Mouse (Mus musculus) forebrain, embryonic 14.5 days (tissue): ENCODE results near the gene Olfr1412. TPM values are rescaled to one million over a fixed set of nuclear protein-coding genes. Genes with fewer than 3 reads are reported as not detected.

Experiments used
- ATAC-seq: fragments of 200-750 bp; cut with Nextera tagmentation; 2 replicates; pipeline ENCODE4 v1.8.0; 2017; ENCODE audit warnings: mild to moderate bottlenecking, moderate library complexity
- DNase-seq: peaks from one replicate; pipeline ENCODE4 v3.0.0-alpha.2; 2015; ENCODE audit warnings: low spot score
- H3K27ac ChIP-seq: fragments of 300-500 bp; sonication (generic); 2 replicates; pipeline ENCODE4 v1.5.1; 2014; ENCODE audit warnings: low read depth, mild to moderate bottlenecking, control low read depth, low read length, moderate library complexity
- H3K27me3 ChIP-seq: fragments of 300-500 bp; sonication (generic); replicated peaks from 2 replicates; pipeline ENCODE4 v1.6.1; 2014; ENCODE audit warnings: low read length, control low read depth, mixed read lengths; ENCODE audit not compliant: control insufficient read depth, insufficient read depth
- H3K36me3 ChIP-seq: fragments of 300-500 bp; sonication (generic); 2 replicates; pipeline ENCODE4 v1.6.1; 2014; ENCODE audit warnings: low read length, control low read depth; ENCODE audit not compliant: control insufficient read depth, insufficient read depth
- H3K4me1 ChIP-seq: fragments of 300-500 bp; sonication (generic); 2 replicates; pipeline ENCODE4 v1.6.1; 2014; ENCODE audit warnings: antibody characterized with exemption, low read length, control low read depth; ENCODE audit not compliant: control insufficient read depth, insufficient read depth
- H3K4me2 ChIP-seq: fragments of 300-500 bp; sonication (generic); 2 replicates; pipeline ENCODE4 v1.6.1; 2014; ENCODE audit warnings: mild to moderate bottlenecking, control low read depth, low read length
- H3K4me3 ChIP-seq: fragments of 300-500 bp; sonication (generic); 2 replicates; pipeline ENCODE4 v1.5.1; 2014; ENCODE audit warnings: low read depth, low read length, control low read depth
- H3K9ac ChIP-seq: fragments of 300-500 bp; sonication (generic); 2 replicates; pipeline ENCODE4 v1.6.1; 2014; ENCODE audit warnings: mild to moderate bottlenecking, low read length, control low read depth, moderate library complexity
- H3K9me3 ChIP-seq: fragments of 300-500 bp; sonication (generic); replicated peaks from 2 replicates; pipeline ENCODE4 v1.6.1; 2016; ENCODE audit warnings: low read length, control low read depth, mixed read lengths; ENCODE audit not compliant: control insufficient read depth
- WGBS: fragments of 180-500 bp; shearing (Covaris S2); extraction: QIAGEN DNeasy Blood & Tissue Kit; methylation state at CpG from one replicate; pipeline ENCODE4 v1.1.7; 2014; 5-methylcytosine and 5-hydroxymethylcytosine counted together
- polyA plus RNA-seq: library from polyadenylated mRNA; unstranded; fragments of >200 nt; fragmentation: Nextera tagmentation; extraction: Ambion mirVana; gene quantifications from 2 replicates; pipeline ENCODE4 v1.2.1, GENCODE M21; 2014

The Olfr1412 gene
- polyA plus RNA-seq, 1 experiment from 2014 or later, result not detected

DNA sequence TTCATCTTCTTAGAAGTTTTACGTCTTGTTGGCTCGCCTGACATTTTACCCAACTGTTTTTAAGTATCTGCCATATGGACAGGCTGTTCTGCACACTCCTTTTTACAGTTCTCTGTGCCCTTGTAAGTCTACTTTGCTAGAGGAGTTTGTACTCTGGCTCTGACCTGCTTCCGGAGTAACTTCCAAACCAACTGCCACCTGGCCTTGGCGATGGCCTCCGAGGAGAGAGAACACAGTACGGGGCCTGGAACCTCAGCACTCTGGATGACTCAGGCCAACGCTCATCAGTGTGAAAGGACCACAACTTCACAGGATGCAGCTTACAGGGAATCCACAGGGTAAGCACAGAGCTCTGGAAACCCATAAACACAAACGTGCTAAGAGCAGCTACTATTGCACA is 48.1 kb downstream of the Olfr1412 start:
- H3K9ac ChIP-seq, result no peak overlapping the region
- H3K4me2 ChIP-seq, result no peak overlapping the region
- no peak overlapping the region for H3K27ac ChIP-seq
- H3K27me3 ChIP-seq, result no peaks in the 10 kb centered on the region
- DNase-seq (no peak), ATAC-seq (no peak)
- no peak overlapping the region for H3K4me3 ChIP-seq
- 86% methylated on average over 8 of the region's 8 CpGs for WGBS
- H3K4me1 ChIP-seq, result no peaks in the 10 kb centered on the region
- peaks cover 34% of the 10 kb centered on the region for H3K36me3 ChIP-seq
- no peaks in the 10 kb centered on the region for H3K9me3 ChIP-seq

DNA sequence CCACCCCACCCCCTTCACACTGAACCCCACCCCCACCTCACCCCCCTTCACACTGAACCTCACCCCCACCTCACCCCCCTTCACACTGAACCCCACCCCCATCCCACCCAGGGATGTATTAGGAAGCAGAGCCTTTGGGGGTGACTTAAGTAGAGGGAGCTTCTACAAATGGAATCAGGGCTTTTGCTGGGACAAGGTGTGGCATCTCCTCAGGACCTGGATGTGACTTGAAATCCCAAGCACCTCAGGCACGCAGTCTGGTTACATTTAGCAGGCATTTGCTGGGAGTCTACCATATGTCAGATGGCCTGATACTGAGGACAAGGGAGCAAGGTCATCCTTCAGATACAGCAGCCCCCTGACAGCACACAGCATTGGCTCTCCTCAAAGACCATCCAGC is 49.0 kb downstream of the Olfr1412 start:
- no peak overlapping the region for H3K27ac ChIP-seq
- no peak overlapping the region for H3K9ac ChIP-seq
- no peak overlapping the region for H3K4me3 ChIP-seq
- 69% methylated on average over 1 of the region's 1 CpGs for WGBS
- H3K4me1 ChIP-seq, result no peaks in the 10 kb centered on the region
- H3K4me2 ChIP-seq, result no peak overlapping the region
- no peaks in the 10 kb centered on the region for H3K27me3 ChIP-seq
- H3K9me3 ChIP-seq, result no peaks in the 10 kb centered on the region
- peaks cover 43% of the 10 kb centered on the region for H3K36me3 ChIP-seq
- no peak for DNase-seq
- ATAC-seq, result no peak

- no peak overlapping the region for H3K27ac ChIP-seq
- H3K27me3 ChIP-seq, result no peaks in the 10 kb centered on the region
- WGBS, result 53% methylated on average over 4 of the region's 4 CpGs
- H3K4me1 ChIP-seq, result no peaks in the 10 kb centered on the region
- no peak overlapping the region for H3K4me3 ChIP-seq
- no peak overlapping the region for H3K9ac ChIP-seq
- ATAC-seq (0 out of 2 replicates have a peak, but pooled peaks have one; percentile 18), DNase-seq (peak; percentile 30)
- no peaks in the 10 kb centered on the region for H3K9me3 ChIP-seq
- peaks cover 43% of the 10 kb centered on the region for H3K36me3 ChIP-seq
- H3K4me2 ChIP-seq, result no peak overlapping the region
Measured at GRCm38 (mm10) chr1:92634976-92635599, 49.5 kb downstream of the Olfr1412 start.

DNA sequence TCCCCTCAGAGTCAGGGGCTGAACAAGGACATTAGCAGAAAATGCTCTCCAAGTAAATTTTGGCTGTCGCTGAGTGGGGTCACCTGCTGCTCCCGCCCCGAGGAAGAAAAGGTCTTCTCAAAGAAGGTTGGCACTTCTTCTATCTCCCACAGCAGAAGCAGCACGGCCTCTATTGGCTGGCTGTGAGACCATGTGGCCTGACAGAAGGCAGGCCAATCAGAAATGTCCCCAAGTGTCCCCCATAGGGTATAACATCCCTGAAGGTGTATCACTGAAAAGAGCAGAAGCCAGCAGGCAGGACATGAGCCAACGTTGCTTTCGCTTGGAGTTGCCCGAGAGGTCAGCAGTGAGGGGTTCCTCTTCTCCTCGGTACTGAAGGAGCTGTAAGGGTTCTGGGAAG is 50.4 kb downstream of the Olfr1412 start:
- ATAC-seq (no peak), DNase-seq (no peak)
- Histone ChIP-seq H3K27me3 (no peaks in the 10 kb centered on the region), H3K27ac (no peak overlapping the region), H3K4me1 (peaks cover 7% of the 10 kb centered on the region), H3K36me3 (peaks cover 43% of the 10 kb centered on the region), H3K9me3 (no peaks in the 10 kb centered on the region), H3K4me2 (no peak overlapping the region), H3K4me3 (no peak overlapping the region), H3K9ac (no peak overlapping the region)
- WGBS, result 86% methylated on average over 8 of the region's 8 CpGs

GRCm38 (mm10) chr1:92636676-92637075 is 51.1 kb downstream of the Olfr1412 start:
- ATAC-seq (no peak), DNase-seq (no peak)
- 92% methylated on average over 11 of the region's 11 CpGs for WGBS
- no peak overlapping the region for H3K4me2 ChIP-seq
- H3K9me3 ChIP-seq, result no peaks in the 10 kb centered on the region
- H3K27me3 ChIP-seq, result no peaks in the 10 kb centered on the region
- no peak overlapping the region for H3K4me3 ChIP-seq
- H3K4me1 ChIP-seq, result peaks cover 9% of the 10 kb centered on the region
- peaks cover 43% of the 10 kb centered on the region for H3K36me3 ChIP-seq
- H3K27ac ChIP-seq, result no peak overlapping the region
- H3K9ac ChIP-seq, result no peak overlapping the region

- 87% methylated on average over 15 of the region's 15 CpGs for WGBS
- DNase-seq, result no peak
- peaks cover 14% of the 10 kb centered on the region for H3K4me1 ChIP-seq
- H3K36me3 ChIP-seq, result peaks cover 43% of the 10 kb centered on the region
- H3K27ac ChIP-seq, result no peak overlapping the region
- no peak for ATAC-seq
- H3K9ac ChIP-seq, result no peak overlapping the region
- no peak overlapping the region for H3K4me3 ChIP-seq
- H3K27me3 ChIP-seq, result no peaks in the 10 kb centered on the region
- H3K9me3 ChIP-seq, result no peaks in the 10 kb centered on the region
- no peak overlapping the region for H3K4me2 ChIP-seq
Measured at GRCm38 (mm10) chr1:92637501-92638172, 52.1 kb downstream of the Olfr1412 start.

DNA sequence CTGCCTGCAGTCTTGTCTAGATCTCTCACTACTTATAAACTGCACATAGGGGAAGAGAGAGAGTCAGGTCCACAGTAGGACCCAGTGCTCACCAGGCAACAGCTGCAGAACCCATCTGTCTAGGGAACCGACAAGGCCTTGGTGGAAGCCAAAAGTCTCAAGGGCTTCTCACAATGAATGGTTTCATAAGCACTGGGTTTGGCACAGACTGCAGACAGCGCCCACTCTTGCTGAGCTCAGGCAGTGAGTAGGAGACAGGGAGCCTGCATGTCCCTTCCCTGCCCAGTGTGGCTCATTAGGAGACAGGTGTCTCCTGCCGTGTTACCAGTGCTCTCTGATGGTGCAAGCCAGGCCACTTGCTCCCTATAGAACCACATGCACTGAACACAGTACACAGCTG is 52.6 kb downstream of the Olfr1412 start:
- Histone ChIP-seq H3K27ac (no peak overlapping the region), H3K4me2 (no peak overlapping the region), H3K9me3 (no peaks in the 10 kb centered on the region), H3K36me3 (peaks cover 43% of the 10 kb centered on the region), H3K9ac (no peak overlapping the region), H3K4me3 (no peak overlapping the region), H3K27me3 (no peaks in the 10 kb centered on the region), H3K4me1 (peaks cover 14% of the 10 kb centered on the region)
- WGBS, result 92% methylated on average over 3 of the region's 3 CpGs
- ATAC-seq, result no peak
- no peak for DNase-seq

GRCm38 (mm10) chr1:92638736-92639135 is 53.2 kb downstream of the Olfr1412 start:
- Histone ChIP-seq H3K9ac (no peak overlapping the region), H3K27me3 (no peaks in the 10 kb centered on the region), H3K36me3 (peaks cover 43% of the 10 kb centered on the region), H3K4me3 (no peak overlapping the region), H3K4me2 (no peak overlapping the region), H3K27ac (no peak overlapping the region), H3K4me1 (peaks cover 14% of the 10 kb centered on the region), H3K9me3 (no peaks in the 10 kb centered on the region)
- no peak for DNase-seq
- no peak for ATAC-seq
- 98% methylated on average over 4 of the region's 4 CpGs for WGBS

DNA sequence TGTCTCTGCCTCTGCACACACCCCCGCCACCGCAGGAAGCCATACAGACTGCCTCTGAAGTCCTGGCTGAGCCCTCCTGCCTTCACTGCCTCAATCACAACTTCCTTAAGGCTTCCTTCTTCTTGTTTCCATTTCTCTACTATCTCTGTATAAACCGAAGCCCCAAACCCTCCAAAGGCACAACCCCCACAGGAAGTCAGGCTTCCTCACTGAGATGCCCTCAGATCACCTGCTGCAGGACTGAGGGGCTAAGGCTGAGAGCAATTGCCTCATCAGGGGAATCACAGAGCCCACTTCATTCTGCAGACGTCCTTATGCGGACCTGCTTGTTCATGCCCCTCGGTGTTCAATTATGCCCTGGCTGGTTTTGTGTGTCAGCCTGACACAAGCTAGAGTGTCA is 54.8 kb downstream of the Olfr1412 start:
- peak overlapping the region; percentile 80; the same call in 1 of the 2 replicates for H3K4me3 ChIP-seq
- 90% methylated on average over 6 of the region's 6 CpGs for WGBS
- ATAC-seq, result no peak

More for the DNA sequence above, 54.8 kb downstream of the Olfr1412 start:
- Histone ChIP-seq H3K4me2 (peak overlapping the region; percentile 65), H3K9me3 (no peaks in the 10 kb centered on the region), H3K4me1 (peaks cover 14% of the 10 kb centered on the region), H3K27me3 (no peaks in the 10 kb centered on the region), H3K9ac (peak overlapping the region; percentile 88), H3K27ac (no peak overlapping the region), H3K36me3 (peaks cover 40% of the 10 kb centered on the region)
- DNase-seq, result no peak
